Mouse (Mus musculus): Measurements from ENCODE around the gene Cutal. TPM values are rescaled to one million over a fixed set of nuclear protein-coding genes. Genes with fewer than 3 reads are reported as not detected.

The Cutal gene
- total RNA-seq, 2 experiments from 2014 or later = 0.48 TPM; not detected in 1

- no peak for DNase-seq (ENCODE audit: low spot score in 2 of 2)
Observed at GRCm38 (mm10) chr2:34883190-34883589, 9.0 kb downstream of the Cutal start.

GRCm38 (mm10) chr2:34884186-34884585, 10.0 kb downstream of the Cutal start:
- DNase-seq (ENCODE audit: low spot score in 2 of 2) = no peak

- DNase-seq (ENCODE audit: low spot score in 2 of 2) = no peak
Observed at GRCm38 (mm10) chr2:34893950-34894349, 19.8 kb downstream of the Cutal start.

- DNase-seq (ENCODE audit: low spot score in 2 of 2) = no peak
Observed at GRCm38 (mm10) chr2:34895503-34896113, 21.4 kb downstream of the Cutal start.

GRCm38 (mm10) chr2:34896821-34897460, 22.7 kb downstream of the Cutal start:
- DNase-seq (ENCODE audit: low spot score in 2 of 2) = no peak

GRCm38 (mm10) chr2:34897820-34898219, 23.6 kb downstream of the Cutal start:
- no peak for DNase-seq (ENCODE audit: low spot score in 2 of 2)

- DNase-seq (ENCODE audit: low spot score in 2 of 2) = no peak
Observed at GRCm38 (mm10) chr2:34899682-34900081, 25.5 kb downstream of the Cutal start.

- DNase-seq (ENCODE audit: low spot score in 2 of 2) = no peak
Observed at GRCm38 (mm10) chr2:34900412-34900811, 26.2 kb downstream of the Cutal start.

GRCm38 (mm10) chr2:34901726-34902125, 27.5 kb downstream of the Cutal start:
- no peak for DNase-seq (ENCODE audit: low spot score in 2 of 2)

- no peak for DNase-seq (ENCODE audit: low spot score in 2 of 2)
Observed at GRCm38 (mm10) chr2:34902731-34903130, 28.5 kb downstream of the Cutal start.

- no peak for DNase-seq (ENCODE audit: low spot score in 2 of 2)
Observed at GRCm38 (mm10) chr2:34903191-34903590, 29.0 kb downstream of the Cutal start.

- no peak for DNase-seq (ENCODE audit: low spot score in 2 of 2)
Observed at GRCm38 (mm10) chr2:34903652-34904405, 29.6 kb downstream of the Cutal start.

- DNase-seq (ENCODE audit: low spot score in 2 of 2) = peak; percentile 93 to 96
Observed at GRCm38 (mm10) chr2:34904849-34905542, 30.8 kb downstream of the Cutal start.

- DNase-seq (ENCODE audit: low spot score in 2 of 2) = no peak
Observed at GRCm38 (mm10) chr2:34906426-34906825, 32.2 kb downstream of the Cutal start.

- no peak for DNase-seq (ENCODE audit: low spot score in 2 of 2)
Observed at GRCm38 (mm10) chr2:34906861-34907604, 32.8 kb downstream of the Cutal start.

- no peak for DNase-seq (ENCODE audit: low spot score in 2 of 2)
Observed at GRCm38 (mm10) chr2:34909719-34910118, 35.5 kb downstream of the Cutal start.

- no peak for DNase-seq (ENCODE audit: low spot score in 2 of 2)
Observed at GRCm38 (mm10) chr2:34911871-34912270, 37.7 kb downstream of the Cutal start.

GRCm38 (mm10) chr2:34912613-34913012, 38.4 kb downstream of the Cutal start:
- DNase-seq (ENCODE audit: low spot score in 2 of 2) = no peak

GRCm38 (mm10) chr2:34913218-34914068, 39.2 kb downstream of the Cutal start, which contains the start of gene Phf19:
Phf19 (minus strand) TSS chr2:34914026.
- peak; percentile 48 to 61 for DNase-seq (ENCODE audit: low spot score in 2 of 2)

Measured in adrenal gland, adult 18-20 months (tissue).